Mouse (Mus musculus) ES-Bruce4 (cell line): ENCODE measurements around the gene Usp3.

Experiments
- CTCF ChIP-seq: IDR thresholded peaks from one replicate; pipeline ENCODE4 v1.8.1; 2011; ENCODE audit warnings: low read depth, low read length
- POLR2A ChIP-seq: IDR thresholded peaks from one replicate; pipeline ENCODE4 v1.8.1; 2011; ENCODE audit warnings: low read length; ENCODE audit not compliant: insufficient read depth

DNA sequence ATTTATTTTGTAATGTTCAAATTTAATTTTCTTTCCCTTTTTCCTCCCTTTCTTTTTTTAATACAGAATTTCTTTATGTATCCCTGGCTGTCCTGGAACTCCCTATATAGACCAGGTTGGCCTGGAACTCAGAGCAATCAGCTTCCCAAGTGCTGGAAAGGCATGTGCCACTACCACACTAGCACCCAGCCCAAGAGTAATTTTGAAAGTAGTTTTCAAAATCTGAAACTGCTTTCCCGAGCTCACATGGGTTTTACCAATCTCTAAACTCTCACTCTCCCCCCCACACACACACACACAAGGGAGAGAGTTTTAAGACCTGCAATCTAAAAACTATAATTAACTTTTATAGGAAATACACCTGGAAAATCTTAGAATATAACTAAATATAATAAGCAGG is 7.8 kb downstream of the Usp3 start:
- no peak for TF ChIP-seq CTCF
- TF ChIP-seq POLR2A, result no peak
